Mouse (Mus musculus) heart, postnatal 0 days (tissue): ENCODE results near the gene Nlgn1. TPM values are rescaled to one million over a fixed set of nuclear protein-coding genes. Genes with fewer than 3 reads are reported as not detected.

Experiments used
- ATAC-seq: fragments of 200-750 bp; cut with Nextera tagmentation; 2 replicates; pipeline ENCODE4 v1.8.0; 2017; ENCODE audit warnings: low read depth, moderate number of reproducible peaks, moderate library complexity; ENCODE audit not compliant: insufficient read depth
- DNase-seq: peaks from one replicate; pipeline ENCODE4 v3.0.0-alpha.2; 2016; ENCODE audit warnings: low spot score
- H3K27ac ChIP-seq: fragments of 300-500 bp; sonication (generic); 2 replicates; pipeline ENCODE4 v1.5.1; 2014; ENCODE audit warnings: low read depth, mild to moderate bottlenecking
- H3K27me3 ChIP-seq: fragments of 300-500 bp; sonication (generic); 2 replicates; pipeline ENCODE4 v1.6.1; 2014; ENCODE audit warnings: low read length, mixed read lengths; ENCODE audit not compliant: control insufficient read depth, insufficient read depth
- H3K36me3 ChIP-seq: fragments of 300-500 bp; sonication (generic); replicated peaks from 2 replicates; pipeline ENCODE4 v1.6.1; 2014; ENCODE audit warnings: low read length, mixed read lengths; ENCODE audit not compliant: control insufficient read depth, insufficient read depth
- H3K4me1 ChIP-seq: fragments of 300-500 bp; sonication (generic); 2 replicates; pipeline ENCODE4 v1.6.1; 2014; ENCODE audit warnings: antibody characterized with exemption; ENCODE audit not compliant: control insufficient read depth, insufficient read depth
- H3K4me2 ChIP-seq: fragments of 300-500 bp; sonication (generic); 2 replicates; pipeline ENCODE4 v1.6.1; 2014; ENCODE audit warnings: low read depth, mild to moderate bottlenecking, low read length, moderate library complexity
- H3K4me3 ChIP-seq: fragments of 300-500 bp; sonication (generic); 2 replicates; pipeline ENCODE4 v1.5.1; 2014; ENCODE audit warnings: low read depth, low read length
- H3K9ac ChIP-seq: fragments of 300-500 bp; sonication (generic); replicated peaks from 2 replicates; pipeline ENCODE4 v1.6.1; 2014; ENCODE audit warnings: low read depth, low read length, mixed read lengths
- H3K9me3 ChIP-seq: fragments of 300-500 bp; sonication (generic); replicated peaks from 2 replicates; pipeline ENCODE4 v1.6.1; 2016; ENCODE audit warnings: low read length; ENCODE audit not compliant: control insufficient read depth
- CTCF ChIP-seq: IDR thresholded peaks from 2 replicates; pipeline ENCODE4 v1.5.1; 2016; ENCODE audit warnings: antibody characterized with exemption, control low read depth, low read depth
- EP300 ChIP-seq: IDR thresholded peaks from 2 replicates; pipeline ENCODE4 v1.6.1; 2016; ENCODE audit warnings: antibody characterized with exemption, low read depth
- WGBS: fragments of 180-500 bp; shearing (Covaris S2); extraction: QIAGEN DNeasy Blood & Tissue Kit; methylation state at CpG from one replicate; pipeline ENCODE4 v1.1.7; 2014; 5-methylcytosine and 5-hydroxymethylcytosine counted together
- polyA plus RNA-seq: library from polyadenylated mRNA; unstranded; fragments of >200 nt; fragmentation: Nextera tagmentation; extraction: Ambion mirVana; gene quantifications from 2 replicates; pipeline ENCODE4 v1.2.1, GENCODE M21; 2015
- total RNA-seq: library from RNA; depleted of rRNA; stranded (reverse); fragments of >200 nt; gene quantifications from 2 replicates; pipeline ENCODE4 v1.2.3, GENCODE M21; 2014; ENCODE audit warnings: low replicate concordance

Nlgn1 gene
- total and polyA plus RNA-seq, 2 experiments from 2014 or later = 0.08 TPM

- Histone ChIP-seq H3K4me1 (no peaks in the 10 kb centered on the region), H3K27me3 (no peaks in the 10 kb centered on the region), H3K9me3 (no peaks in the 10 kb centered on the region), H3K4me3 (no peak overlapping the region), H3K36me3 (no peaks in the 10 kb centered on the region), H3K9ac (no peak overlapping the region), H3K4me2 (no peak overlapping the region), H3K27ac (no peak overlapping the region)
- DNase-seq (no peak), ATAC-seq (no peak)
- TF ChIP-seq EP300 = no peak
- TF ChIP-seq CTCF = no peak
- WGBS = 60% methylated on average over 2 of the region's 2 CpGs
These were observed 368.7 kb downstream of the Nlgn1 start for GRCm38 (mm10) chr3:25963568-25963967.

- Histone ChIP-seq H3K9ac (no peak overlapping the region), H3K27me3 (no peaks in the 10 kb centered on the region), H3K36me3 (no peaks in the 10 kb centered on the region), H3K27ac (no peak overlapping the region), H3K4me3 (no peak overlapping the region), H3K4me2 (no peak overlapping the region), H3K4me1 (no peaks in the 10 kb centered on the region), H3K9me3 (no peaks in the 10 kb centered on the region)
- WGBS = 87% methylated on average over 5 of the region's 5 CpGs
- ATAC-seq (no peak), DNase-seq (no peak)
- no peak for TF ChIP-seq CTCF
- TF ChIP-seq EP300 = no peak
These were observed 415.7 kb downstream of the Nlgn1 start for GRCm38 (mm10) chr3:25916535-25916934.

GRCm38 (mm10) chr3:25914365-25915065 lies 417.7 kb downstream of the Nlgn1 start:
- H3K36me3 ChIP-seq = no peaks in the 10 kb centered on the region
- H3K27me3 ChIP-seq = no peaks in the 10 kb centered on the region
- H3K4me3 ChIP-seq = no peak overlapping the region
- H3K4me2 ChIP-seq = no peak overlapping the region
- no peak overlapping the region for H3K9ac ChIP-seq
- no peaks in the 10 kb centered on the region for H3K9me3 ChIP-seq
- H3K27ac ChIP-seq = no peak overlapping the region
- ATAC-seq (no peak), DNase-seq (no peak)
- 57% methylated on average over 2 of the region's 2 CpGs for WGBS
- no peaks in the 10 kb centered on the region for H3K4me1 ChIP-seq
- TF ChIP-seq EP300 (no peak), CTCF (no peak)

GRCm38 (mm10) chr3:25903140-25903809 lies 429.0 kb downstream of the Nlgn1 start:
- Histone ChIP-seq H3K9me3 (0 out of 2 replicates have a peak, but pooled peaks cover 4% of the 10 kb centered on the region), H3K4me2 (no peak overlapping the region), H3K9ac (no peak overlapping the region), H3K36me3 (no peaks in the 10 kb centered on the region), H3K4me3 (no peak overlapping the region), H3K27me3 (no peaks in the 10 kb centered on the region), H3K4me1 (no peaks in the 10 kb centered on the region), H3K27ac (no peak overlapping the region)
- 77% methylated on average over 11 of the region's 11 CpGs for WGBS
- ATAC-seq = no peak
- no peak for DNase-seq
- TF ChIP-seq EP300 (no peak), CTCF (no peak)

GRCm38 (mm10) chr3:25897456-25897855 lies 434.8 kb downstream of the Nlgn1 start:
- H3K4me3 ChIP-seq = no peak overlapping the region
- no peaks in the 10 kb centered on the region for H3K36me3 ChIP-seq
- no peaks in the 10 kb centered on the region for H3K4me1 ChIP-seq
- no peak for DNase-seq
- 0 out of 2 replicates have a peak, but pooled peaks cover 4% of the 10 kb centered on the region for H3K9me3 ChIP-seq
- no peak overlapping the region for H3K4me2 ChIP-seq
- H3K27ac ChIP-seq = no peak overlapping the region
- no peak for ATAC-seq
- H3K9ac ChIP-seq = no peak overlapping the region
- no peaks in the 10 kb centered on the region for H3K27me3 ChIP-seq
- TF ChIP-seq CTCF (no peak), EP300 (no peak)
